Mouse (Mus musculus) heart, adult 8-10 months (tissue): ENCODE measurements around the gene Sfxn5. TPM values are rescaled to one million over a fixed set of nuclear protein-coding genes. Genes with fewer than 3 reads are reported as not detected.

Experiments used
- DNase-seq: peaks from one replicate; pipeline ENCODE4 v3.0.0; 2022; ENCODE audit warnings: low spot score
- total RNA-seq, 4 experiments: library from RNA; stranded (reverse); gene quantifications; 2 replicates each; pipeline ENCODE4 v1.2.4; 2022

Sfxn5 gene
- total RNA-seq, 4 experiments from 2014 or later: 3.2 to 6.4 (median 4.5) TPM

GRCm38 (mm10) chr6:85334251-85334650 lies 1.0 kb upstream of the Sfxn5 start:
- DNase-seq: no peak

GRCm38 (mm10) chr6:85333732-85334131 lies 510 bp upstream of the Sfxn5 start:
- no peak for DNase-seq

GRCm38 (mm10) chr6:85332351-85332999 lies 747 bp downstream of the Sfxn5 start:
- DNase-seq: no peak

GRCm38 (mm10) chr6:85331736-85332135 lies 1.5 kb downstream of the Sfxn5 start:
- DNase-seq: no peak

GRCm38 (mm10) chr6:85331221-85331735 lies 1.9 kb downstream of the Sfxn5 start:
- DNase-seq: no peak

- DNase-seq: no peak
These were observed 3.5 kb downstream of the Sfxn5 start for GRCm38 (mm10) chr6:85329666-85330185.

GRCm38 (mm10) chr6:85326564-85326963 lies 6.7 kb downstream of the Sfxn5 start:
- DNase-seq: no peak

GRCm38 (mm10) chr6:85325109-85325508 lies 8.1 kb downstream of the Sfxn5 start:
- no peak for DNase-seq

- DNase-seq: no peak
These were observed 12.8 kb downstream of the Sfxn5 start for GRCm38 (mm10) chr6:85320445-85320866.

GRCm38 (mm10) chr6:85316211-85316610 lies 17.0 kb downstream of the Sfxn5 start:
- DNase-seq: no peak

- DNase-seq: no peak
These were observed 19.0 kb downstream of the Sfxn5 start for GRCm38 (mm10) chr6:85314064-85314798.

GRCm38 (mm10) chr6:85307894-85308293 lies 25.3 kb downstream of the Sfxn5 start:
- DNase-seq: no peak

- no peak for DNase-seq
These were observed 26.8 kb downstream of the Sfxn5 start for GRCm38 (mm10) chr6:85306375-85306774.

GRCm38 (mm10) chr6:85305826-85306225 lies 27.4 kb downstream of the Sfxn5 start:
- DNase-seq: no peak

- DNase-seq: no peak
These were observed 28.3 kb downstream of the Sfxn5 start for GRCm38 (mm10) chr6:85304966-85305365.

- peak; percentile 71 for DNase-seq
These were observed 30.7 kb downstream of the Sfxn5 start for GRCm38 (mm10) chr6:85302326-85303055.

GRCm38 (mm10) chr6:85295384-85296167 lies 37.6 kb downstream of the Sfxn5 start:
- DNase-seq: peak; percentile 41

- DNase-seq: no peak
These were observed 39.2 kb downstream of the Sfxn5 start for GRCm38 (mm10) chr6:85294004-85294379.

GRCm38 (mm10) chr6:85293255-85294003 lies 39.8 kb downstream of the Sfxn5 start:
- peak; percentile 7 for DNase-seq
